Mouse (Mus musculus) E14TG2a.4 (cell line): ENCODE measurements at regions not wholly inside any gene's neighbourhood (a gene's known extent, or its start where the extent isn't known, plus 50 kb on each side); places are given as distances from the start of the nearest gene placed in this dataset.

Experiments used
- H3K27me3 ChIP-seq: 2 replicates; pipeline ENCODE4 v1.6.1; 2014; ENCODE audit warnings: low read length, control low read depth; ENCODE audit not compliant: insufficient read depth
- H3K36me3 ChIP-seq: 2 replicates; pipeline ENCODE4 v1.6.1; 2014; ENCODE audit warnings: low read length, control low read depth; ENCODE audit not compliant: insufficient read depth
- H3K4me1 ChIP-seq: replicated peaks from 2 replicates; pipeline ENCODE4 v1.6.1; 2014; ENCODE audit warnings: low read depth, low read length, control low read depth
- H3K4me3 ChIP-seq: replicated peaks from 2 replicates; pipeline ENCODE4 v1.5.1; 2014; ENCODE audit warnings: mild to moderate bottlenecking, low read length
- H3K9me3 ChIP-seq: 2 replicates; pipeline ENCODE4 v1.6.1; 2014; ENCODE audit warnings: low read length, control low read depth
- CTCF ChIP-seq: conservative IDR thresholded peaks from 2 replicates; pipeline ENCODE4 v1.5.1; 2014; ENCODE audit warnings: low read length
- NANOG ChIP-seq: IDR thresholded peaks from 2 replicates; pipeline ENCODE4 v1.6.1; 2014; ENCODE audit warnings: borderline replicate concordance, low read length, mixed read lengths
- POU5F1 ChIP-seq: IDR thresholded peaks from 2 replicates; pipeline ENCODE4 v1.6.1; 2014; ENCODE audit warnings: low read length, borderline replicate concordance

DNA sequence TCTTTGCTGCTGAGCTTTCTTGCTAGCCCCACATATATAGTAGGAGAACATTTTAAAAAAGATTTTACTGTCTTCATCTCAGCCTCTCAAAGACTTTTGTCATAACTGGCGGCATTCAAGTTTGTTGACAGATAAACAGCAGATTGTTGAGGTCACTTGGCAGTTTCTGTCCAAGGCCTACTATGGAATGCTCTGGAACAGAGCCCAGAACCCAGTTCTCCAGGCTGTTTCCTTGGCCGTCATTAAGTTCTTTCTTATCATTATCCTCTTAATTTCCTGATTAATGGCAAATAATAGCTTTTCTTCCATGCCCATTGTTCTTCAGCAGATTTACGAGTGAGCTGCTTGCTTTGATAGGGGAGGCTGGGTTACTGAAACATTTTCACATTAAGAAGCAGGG lies 203.9 kb downstream of the Fam173b start:
- no peak for TF ChIP-seq NANOG
- TF ChIP-seq CTCF: no peak
- no peak for TF ChIP-seq POU5F1
- no peak overlapping the region for H3K4me3 ChIP-seq
- no peaks in the 10 kb centered on the region for H3K36me3 ChIP-seq
- H3K4me1 ChIP-seq: no peaks in the 10 kb centered on the region
- peaks cover 11% of the 10 kb centered on the region; the same call in 1 of the 2 replicates for H3K9me3 ChIP-seq
- no peaks in the 10 kb centered on the region for H3K27me3 ChIP-seq

DNA sequence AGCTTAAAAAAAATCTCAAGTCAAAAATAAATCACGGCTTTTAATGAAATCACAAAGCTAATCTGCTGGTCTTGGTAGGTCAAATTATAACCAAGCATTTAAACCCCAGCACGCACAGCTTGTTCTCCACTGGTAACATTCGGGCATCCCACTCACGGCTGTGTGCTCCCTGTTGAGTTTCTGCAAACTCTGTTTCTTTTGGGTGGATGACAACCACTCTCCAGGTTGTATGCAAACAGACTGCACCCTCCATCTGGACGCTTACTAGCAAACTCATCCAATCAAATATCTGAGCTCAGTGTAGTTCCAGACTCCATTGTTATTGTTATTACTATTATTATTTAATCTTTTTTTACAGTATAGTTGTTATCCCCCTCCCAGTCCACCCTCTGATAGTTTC lies 213.9 kb downstream of the Fam173b start:
- Histone ChIP-seq H3K4me3 (no peak overlapping the region), H3K36me3 (no peaks in the 10 kb centered on the region), H3K27me3 (no peaks in the 10 kb centered on the region), H3K9me3 (no peaks in the 10 kb centered on the region), H3K4me1 (no peaks in the 10 kb centered on the region)
- TF ChIP-seq POU5F1 (no peak), CTCF (no peak), NANOG (no peak)

DNA sequence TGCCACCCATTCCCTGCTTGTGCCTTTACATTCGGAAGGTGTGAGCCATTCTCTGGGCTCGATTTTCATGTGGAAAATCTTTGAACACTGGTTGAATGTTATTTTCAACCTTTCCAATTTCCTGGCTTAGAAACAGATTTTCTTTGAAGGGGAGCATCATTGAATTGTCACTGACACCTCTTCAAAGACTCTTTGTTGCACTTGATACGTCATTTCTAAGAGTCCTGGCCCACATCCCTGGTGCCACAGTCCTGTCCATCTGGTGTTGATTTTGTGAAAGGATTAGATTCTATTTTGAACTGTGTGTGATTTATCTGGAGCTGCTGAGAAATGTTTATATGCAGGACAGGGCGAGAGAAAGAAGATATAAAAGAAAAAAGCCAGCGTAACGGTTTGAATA lies 217.6 kb downstream of the Fam173b start:
- H3K36me3 ChIP-seq: no peaks in the 10 kb centered on the region
- TF ChIP-seq NANOG: no peak
- no peak for TF ChIP-seq CTCF
- TF ChIP-seq POU5F1: no peak

DNA sequence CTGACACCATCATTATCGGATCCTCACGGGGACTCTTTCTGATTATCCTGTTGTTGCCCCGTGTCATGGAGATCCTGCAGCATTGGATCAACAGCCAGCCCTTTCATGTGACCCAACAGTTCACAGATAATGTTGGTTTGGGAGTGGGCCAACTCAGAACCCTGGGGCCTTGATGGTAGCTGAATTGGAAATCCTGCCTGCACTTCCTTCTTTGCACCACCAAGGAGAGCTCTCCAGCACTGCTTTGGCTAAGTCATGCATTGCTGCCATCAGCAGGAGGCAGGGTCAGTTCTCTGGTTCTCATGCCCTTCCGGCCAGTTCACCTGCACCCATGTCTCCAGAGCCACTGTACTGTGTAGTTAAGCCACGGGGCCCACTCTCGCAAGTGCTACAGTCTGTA lies 225.6 kb downstream of the Fam173b start:
- no peaks in the 10 kb centered on the region for H3K4me1 ChIP-seq
- no peaks in the 10 kb centered on the region for H3K36me3 ChIP-seq
- no peaks in the 10 kb centered on the region for H3K27me3 ChIP-seq
- no peaks in the 10 kb centered on the region for H3K9me3 ChIP-seq
- H3K4me3 ChIP-seq: no peak overlapping the region
- TF ChIP-seq NANOG (no peak), POU5F1 (no peak), CTCF (peak; percentile 77)

More for the DNA sequence above, 217.6 kb downstream of the Fam173b start:
- H3K27me3 ChIP-seq: no peaks in the 10 kb centered on the region
- H3K9me3 ChIP-seq: no peaks in the 10 kb centered on the region
- no peaks in the 10 kb centered on the region for H3K4me1 ChIP-seq
- H3K4me3 ChIP-seq: no peak overlapping the region

DNA sequence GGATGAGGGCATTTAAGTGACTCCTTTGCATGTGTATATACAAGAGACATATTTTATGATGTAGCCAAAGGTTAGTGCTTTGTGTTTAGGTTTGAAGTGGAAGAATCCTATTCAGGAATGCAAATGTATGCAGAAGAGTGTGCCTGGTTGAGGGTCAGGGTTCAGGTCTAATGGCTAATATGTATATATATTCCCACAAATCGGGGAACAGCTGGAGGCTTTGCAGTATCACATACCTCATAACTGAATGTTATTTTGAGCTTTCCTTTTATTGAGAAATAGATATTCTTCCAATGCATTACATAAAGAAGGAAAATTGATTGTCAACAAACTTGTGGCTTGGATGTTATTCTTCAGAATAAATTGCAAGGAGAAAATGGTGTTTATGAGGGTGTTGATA lies 239.9 kb downstream of the Fam173b start:
- Histone ChIP-seq H3K27me3 (no peaks in the 10 kb centered on the region), H3K4me1 (no peaks in the 10 kb centered on the region), H3K9me3 (no peaks in the 10 kb centered on the region), H3K4me3 (no peak overlapping the region), H3K36me3 (no peaks in the 10 kb centered on the region)
- TF ChIP-seq NANOG (no peak), POU5F1 (no peak), CTCF (no peak)

DNA sequence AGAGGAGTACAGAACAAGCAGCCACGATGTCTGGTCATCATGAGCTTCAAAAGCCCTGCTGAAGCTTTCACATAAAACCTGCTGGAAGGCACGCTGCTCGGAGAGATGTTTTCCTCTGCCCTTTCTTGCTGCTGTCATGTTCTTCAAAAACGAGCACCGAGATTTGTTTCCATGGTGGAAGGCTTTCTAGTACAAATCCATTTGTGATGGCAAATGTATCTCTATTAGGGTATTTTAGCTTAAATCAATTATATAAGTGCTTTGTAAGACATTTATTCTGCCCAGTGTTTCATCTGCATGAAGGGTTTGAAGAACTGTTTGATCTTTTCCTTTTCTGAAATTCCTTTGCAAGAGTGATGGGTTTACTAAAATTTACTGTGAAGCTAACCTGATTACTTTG lies 253.1 kb downstream of the Fam173b start:
- H3K4me1 ChIP-seq: no peaks in the 10 kb centered on the region
- no peaks in the 10 kb centered on the region for H3K27me3 ChIP-seq
- no peak overlapping the region for H3K4me3 ChIP-seq
- no peaks in the 10 kb centered on the region for H3K36me3 ChIP-seq
- no peaks in the 10 kb centered on the region for H3K9me3 ChIP-seq
- TF ChIP-seq NANOG: no peak

DNA sequence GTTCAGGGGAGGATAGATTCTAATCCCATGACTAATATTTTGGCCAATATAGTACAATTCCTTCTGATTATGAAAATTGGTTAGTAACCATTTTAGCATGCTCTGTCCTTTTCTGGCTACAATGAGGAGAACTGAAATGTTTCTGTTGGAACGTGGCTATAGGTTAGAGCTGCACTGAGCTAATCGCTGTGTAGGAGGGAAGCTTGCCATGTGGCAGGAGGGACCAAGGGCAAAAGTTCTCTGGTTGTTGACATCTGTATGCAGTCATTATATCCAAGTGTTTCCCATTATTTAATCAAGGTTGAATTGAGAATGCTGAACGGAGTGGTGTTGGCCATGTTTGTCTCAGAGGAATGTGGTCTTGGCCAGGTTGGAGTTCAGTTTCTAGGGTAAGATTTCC lies 253.5 kb downstream of the Fam173b start:
- H3K9me3 ChIP-seq: no peaks in the 10 kb centered on the region
- TF ChIP-seq POU5F1 (no peak), CTCF (no peak), NANOG (no peak)

DNA sequence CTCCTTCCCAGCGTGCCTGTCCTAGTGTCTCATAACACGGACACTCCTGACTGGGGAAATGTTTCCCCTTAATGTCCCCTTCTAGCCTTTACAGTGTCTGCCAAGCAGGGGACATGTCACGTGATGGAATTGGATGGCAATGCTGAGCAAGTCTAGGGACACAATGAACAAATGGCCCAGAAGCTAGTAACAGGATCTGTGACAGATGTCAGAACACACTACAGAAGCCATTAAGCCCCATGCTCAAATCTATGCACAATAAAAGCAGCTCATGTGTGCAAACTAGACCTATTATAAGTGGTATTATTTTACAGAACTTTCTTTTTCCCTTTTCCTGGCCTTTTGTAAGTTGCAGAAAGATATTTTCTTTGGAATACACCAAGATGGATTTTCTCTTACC lies 267.4 kb downstream of the Fam173b start:
- no peaks in the 10 kb centered on the region for H3K4me1 ChIP-seq
- no peaks in the 10 kb centered on the region for H3K9me3 ChIP-seq
- no peaks in the 10 kb centered on the region for H3K27me3 ChIP-seq
- no peak overlapping the region for H3K4me3 ChIP-seq
- no peaks in the 10 kb centered on the region for H3K36me3 ChIP-seq
- TF ChIP-seq POU5F1: no peak
- TF ChIP-seq CTCF: no peak
- no peak for TF ChIP-seq NANOG

More for the DNA sequence above, 253.5 kb downstream of the Fam173b start:
- no peak overlapping the region for H3K4me3 ChIP-seq
- no peaks in the 10 kb centered on the region for H3K4me1 ChIP-seq
- H3K36me3 ChIP-seq: no peaks in the 10 kb centered on the region
- no peaks in the 10 kb centered on the region for H3K27me3 ChIP-seq

DNA sequence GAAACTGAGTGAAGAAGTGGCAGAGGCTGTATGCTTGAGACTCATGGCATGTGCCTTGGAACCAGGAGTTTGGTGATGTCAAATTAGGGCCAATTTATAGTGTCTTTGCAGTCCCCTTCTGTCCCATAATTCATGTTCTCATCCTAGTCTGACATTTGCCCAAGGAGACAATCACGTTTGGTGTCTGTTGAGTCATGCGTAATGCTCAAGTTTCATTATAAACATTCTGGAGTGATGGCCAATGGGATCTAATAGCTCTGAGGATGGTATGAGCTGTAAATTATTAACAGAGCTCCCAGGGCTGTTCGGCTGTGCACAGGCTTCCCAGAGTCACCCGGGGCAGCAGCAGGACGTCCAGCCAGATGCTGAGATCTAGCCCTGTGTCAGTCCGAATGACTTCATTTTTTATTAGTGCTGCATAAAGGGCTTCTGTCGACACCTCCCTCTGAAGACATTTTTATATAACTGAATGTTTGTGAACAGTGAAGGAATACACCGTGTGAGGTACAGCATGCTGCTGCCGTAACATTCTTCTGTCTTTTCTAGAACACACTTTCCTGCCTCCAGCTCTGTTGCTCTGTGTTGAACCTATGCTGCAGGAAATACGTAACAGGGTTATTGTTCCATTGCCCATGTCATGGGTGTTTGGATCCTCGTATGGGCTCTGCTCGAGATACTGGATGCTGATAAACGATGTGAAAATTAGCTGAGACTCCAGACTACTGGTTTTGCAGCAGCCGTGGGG lies 268.2 kb downstream of the Fam173b start:
- no peaks in the 10 kb centered on the region for H3K27me3 ChIP-seq
- TF ChIP-seq POU5F1: no peak
- no peak for TF ChIP-seq NANOG
- TF ChIP-seq CTCF: no peak
- H3K9me3 ChIP-seq: no peaks in the 10 kb centered on the region
- H3K4me1 ChIP-seq: no peaks in the 10 kb centered on the region
- no peaks in the 10 kb centered on the region for H3K36me3 ChIP-seq
- no peak overlapping the region for H3K4me3 ChIP-seq

DNA sequence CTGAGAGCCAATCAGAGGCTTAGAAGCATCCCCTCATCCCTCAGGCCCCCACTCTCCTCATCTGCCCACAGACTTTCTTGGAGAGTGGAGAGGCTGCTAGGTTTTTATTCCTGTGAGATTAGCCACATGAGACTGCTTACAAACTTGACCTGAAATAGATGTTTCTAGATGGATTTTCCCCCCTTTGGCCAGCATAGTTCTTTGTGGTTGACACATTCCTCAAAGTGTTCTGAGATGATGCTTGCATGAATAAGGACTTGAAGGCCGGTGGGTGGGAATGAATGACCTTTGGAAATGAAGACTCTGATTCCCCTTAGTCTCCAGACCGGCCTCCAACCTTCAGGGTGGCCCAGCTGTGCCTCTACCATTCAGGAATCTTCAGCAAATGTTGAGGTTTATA lies 273.8 kb downstream of the Fam173b start:
- TF ChIP-seq NANOG: no peak
- no peak for TF ChIP-seq POU5F1
- TF ChIP-seq CTCF: no peak

More for the DNA sequence above, 273.8 kb downstream of the Fam173b start:
- H3K36me3 ChIP-seq: no peaks in the 10 kb centered on the region
- no peak overlapping the region for H3K4me3 ChIP-seq
- no peaks in the 10 kb centered on the region for H3K4me1 ChIP-seq
- no peaks in the 10 kb centered on the region for H3K9me3 ChIP-seq
- H3K27me3 ChIP-seq: no peaks in the 10 kb centered on the region
